Mouse (Mus musculus) kidney, adult 18-20 months (tissue): ENCODE data around the gene Bid.
"Not testable (repeated sequence)": the region's sequence is repeated elsewhere in the genome, so short reads cannot be mapped to it uniquely, and the experiment has no call there.

Experiments used
- DNase-seq: peaks from one replicate; pipeline ENCODE4 v3.0.0; 2021

Bid gene

DNA sequence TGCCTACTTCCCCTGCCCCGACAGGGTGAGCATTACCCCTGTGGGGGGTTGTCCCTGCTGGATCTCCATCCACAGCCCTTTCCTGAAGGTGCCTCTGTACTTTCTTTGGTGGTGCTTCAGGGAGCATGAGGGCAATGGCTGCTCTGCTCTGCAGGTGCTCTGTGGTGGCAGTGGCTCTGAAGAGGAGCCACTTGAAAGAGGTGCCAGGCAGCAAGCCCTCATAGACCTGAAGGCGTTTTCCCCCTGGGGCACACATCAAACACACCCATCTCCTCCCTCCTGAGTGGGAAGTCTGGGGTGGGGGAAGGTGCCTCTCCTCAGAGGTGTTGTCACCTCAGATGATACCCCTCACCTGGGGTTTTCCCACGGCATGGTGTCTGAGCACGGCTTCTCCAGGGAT, 17.5 kb upstream of the Bid start:
- no peak for DNase-seq

DNA sequence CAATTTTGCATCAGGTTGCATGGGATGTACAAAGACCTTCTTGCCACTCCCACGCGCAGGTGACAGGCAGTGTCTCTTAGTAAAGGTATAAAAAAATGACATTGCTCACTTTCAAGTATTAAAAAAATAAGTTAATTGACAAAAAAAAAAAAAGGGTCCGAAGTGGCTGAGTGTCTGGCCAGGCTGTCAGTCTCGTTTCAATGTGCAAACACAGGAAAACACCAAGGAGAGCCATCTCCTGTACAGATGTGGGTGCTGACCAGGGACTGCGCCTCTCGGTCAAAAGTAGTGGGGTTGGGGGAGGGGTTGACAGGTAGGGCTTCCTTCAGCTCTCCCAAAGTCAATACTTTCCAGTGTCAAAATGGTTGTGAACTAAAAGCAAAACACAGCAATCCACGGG, 17.0 kb upstream of the Bid start:
- no peak for DNase-seq

DNA sequence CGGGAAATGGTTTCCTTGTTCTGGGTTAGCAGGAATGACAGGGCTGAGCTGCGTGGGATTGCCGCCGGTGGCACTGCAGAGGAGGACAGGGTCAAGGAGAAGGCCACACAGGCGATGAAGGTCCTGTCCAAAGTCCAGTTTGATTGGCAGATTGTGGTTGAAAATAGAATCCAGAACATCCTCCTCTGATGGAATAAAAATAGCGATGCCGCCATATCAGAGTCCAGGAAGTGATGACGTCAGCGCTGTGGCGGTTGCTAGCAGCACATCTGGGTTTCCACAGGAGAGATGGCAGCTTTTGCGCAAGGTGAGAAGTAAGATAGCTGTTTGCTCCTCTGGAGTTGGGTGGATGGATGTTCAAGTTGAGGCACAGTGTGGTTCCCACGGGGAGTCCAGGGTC, 15.9 kb upstream of the Bid start:
- DNase-seq, result no peak

DNA sequence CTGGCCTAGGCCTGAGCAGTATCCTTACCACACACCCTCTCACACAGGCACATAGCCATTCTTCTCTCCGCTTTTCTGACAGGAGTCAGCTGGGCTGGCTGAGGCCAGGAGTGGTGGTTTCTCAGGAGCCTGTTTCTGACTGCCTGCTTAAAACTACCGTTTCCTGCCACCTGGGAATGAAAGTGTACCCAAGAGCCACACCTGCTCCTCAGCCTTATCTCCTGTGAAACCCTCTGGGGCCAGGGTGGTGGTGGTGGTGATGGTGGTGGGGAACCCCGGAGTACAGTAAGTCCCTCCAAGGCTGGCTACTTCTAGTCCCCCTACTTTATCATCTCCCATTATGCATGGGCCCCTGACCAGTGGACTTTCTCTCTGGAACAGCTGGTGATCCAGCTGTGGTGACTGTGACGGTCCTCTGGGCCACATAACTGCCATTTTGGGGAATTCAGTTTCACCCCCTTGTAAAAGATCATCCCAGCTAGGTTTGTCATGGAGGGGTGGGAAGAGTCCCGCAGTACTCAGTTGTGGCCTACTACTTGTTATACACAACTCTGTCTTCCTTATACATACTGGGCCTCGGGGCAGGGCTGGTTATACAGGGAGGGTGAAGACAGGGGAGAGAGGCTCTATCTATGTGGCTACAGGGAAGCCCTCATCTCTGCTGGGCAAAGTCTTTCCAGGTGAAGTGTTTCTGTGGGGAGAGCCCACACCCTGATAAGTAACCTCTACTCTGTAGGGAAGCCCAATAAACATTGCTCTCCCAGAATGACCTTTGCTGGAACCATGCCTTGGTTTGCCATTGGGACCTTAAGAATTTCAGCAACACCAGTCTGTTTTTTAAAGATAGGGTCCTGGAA, 14.0 kb upstream of the Bid start:
- no peak for DNase-seq

DNA sequence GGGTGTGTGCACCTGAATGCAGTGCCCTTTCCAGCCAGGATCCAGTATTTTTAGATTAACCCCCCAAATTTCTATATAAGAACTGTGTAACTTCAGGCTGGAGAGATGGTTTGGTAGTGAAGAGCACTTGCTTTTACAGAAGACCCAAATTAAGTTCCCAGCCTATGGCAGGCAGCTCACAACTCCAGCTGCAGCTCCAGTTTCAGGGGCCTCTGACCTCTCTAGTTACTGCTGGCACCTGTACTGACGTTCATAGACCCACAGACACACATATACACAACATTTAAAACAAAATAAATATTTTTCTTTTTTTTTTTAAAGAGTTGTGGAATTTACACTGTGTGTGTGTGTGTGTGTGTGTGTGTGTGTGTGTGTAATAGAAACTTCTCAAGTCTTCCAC, 12.8 kb upstream of the Bid start:
- no peak for DNase-seq

DNA sequence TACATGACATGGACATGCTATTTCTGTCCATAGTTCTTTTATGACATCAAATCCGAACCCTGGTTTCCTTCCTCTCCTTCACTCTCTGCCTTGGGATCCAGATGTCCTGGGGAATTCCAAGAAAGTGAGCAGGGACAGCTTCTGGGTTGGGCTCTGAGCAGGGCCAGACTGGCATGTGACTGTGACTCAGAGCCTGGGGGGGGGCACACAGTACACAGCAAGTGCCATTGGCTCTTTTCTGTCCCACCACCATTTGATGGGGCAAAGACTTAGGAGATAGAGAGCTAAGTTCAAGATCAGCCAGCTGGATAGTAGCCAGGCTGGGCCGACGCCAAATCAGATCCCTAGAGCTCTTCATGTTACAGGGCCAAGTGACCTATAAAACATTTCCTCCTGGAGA, 11.1 kb upstream of the Bid start:
- DNase-seq, result peak; percentile 72

DNA sequence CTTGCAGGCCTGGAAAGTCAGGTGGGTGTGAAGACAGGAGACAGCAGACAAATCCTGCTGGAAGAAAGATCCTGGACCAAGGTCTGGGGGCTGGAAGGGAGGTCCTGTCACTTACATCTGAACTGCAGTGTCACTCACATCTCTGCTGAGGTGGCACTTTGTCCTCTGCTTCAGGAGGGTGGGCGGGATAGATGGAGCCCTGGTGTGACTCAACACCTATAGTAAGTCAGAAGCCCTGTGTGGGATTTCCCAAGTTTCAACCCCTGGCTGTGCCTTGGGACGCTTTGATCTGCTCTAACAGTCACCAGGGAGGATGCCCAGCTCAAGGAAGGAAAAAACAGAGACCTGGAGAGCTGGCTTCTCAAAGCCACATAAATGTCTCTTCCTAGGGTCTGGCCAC, 10.2 kb upstream of the Bid start:
- no peak for DNase-seq

DNA sequence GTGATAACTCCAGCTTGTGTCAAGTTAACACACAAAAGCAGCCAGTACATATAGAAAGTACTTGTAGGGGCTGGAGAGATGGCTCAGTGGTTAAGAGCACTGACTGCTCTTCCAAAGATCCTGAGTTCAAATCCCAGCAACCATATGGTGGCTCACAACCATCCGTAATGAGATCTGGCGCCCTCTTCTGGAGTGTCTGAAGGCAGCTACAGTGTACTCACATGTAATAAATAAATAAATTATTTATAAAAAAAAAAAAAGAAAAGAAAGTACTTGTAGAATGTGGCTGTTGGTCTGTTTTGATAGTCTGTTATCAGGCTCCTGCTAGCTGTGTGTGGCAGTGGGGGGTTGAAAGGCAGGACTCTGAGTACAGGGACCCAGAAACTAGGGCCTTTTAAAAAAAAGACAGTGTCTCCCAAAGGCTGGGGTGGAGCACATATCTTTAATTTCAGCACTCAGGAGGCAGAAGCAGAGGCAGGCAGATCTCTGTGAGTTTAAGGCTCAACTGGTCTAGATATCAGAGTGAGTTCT, 8.2 kb upstream of the Bid start:
- DNase-seq, result not testable (repeated sequence)

DNA sequence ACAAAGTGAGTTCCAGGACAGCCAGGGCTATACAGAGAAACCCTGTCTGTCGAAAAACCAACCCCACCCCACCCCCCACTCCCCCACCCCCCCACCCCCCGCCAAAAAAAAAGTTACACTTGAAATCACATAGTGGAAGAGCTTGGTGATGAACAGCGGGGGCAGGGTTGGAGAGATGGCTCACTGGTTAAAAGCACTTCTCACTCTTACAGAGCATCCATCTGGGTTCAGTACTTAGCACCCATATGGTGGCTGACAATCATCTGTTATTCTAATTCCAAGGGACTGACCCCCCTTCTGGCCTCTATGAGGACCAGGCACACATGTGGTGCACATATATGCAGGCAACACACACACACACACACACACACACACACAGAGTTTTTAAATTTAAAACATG, 1.3 kb upstream of the Bid start:
- DNase-seq, result no peak

DNA sequence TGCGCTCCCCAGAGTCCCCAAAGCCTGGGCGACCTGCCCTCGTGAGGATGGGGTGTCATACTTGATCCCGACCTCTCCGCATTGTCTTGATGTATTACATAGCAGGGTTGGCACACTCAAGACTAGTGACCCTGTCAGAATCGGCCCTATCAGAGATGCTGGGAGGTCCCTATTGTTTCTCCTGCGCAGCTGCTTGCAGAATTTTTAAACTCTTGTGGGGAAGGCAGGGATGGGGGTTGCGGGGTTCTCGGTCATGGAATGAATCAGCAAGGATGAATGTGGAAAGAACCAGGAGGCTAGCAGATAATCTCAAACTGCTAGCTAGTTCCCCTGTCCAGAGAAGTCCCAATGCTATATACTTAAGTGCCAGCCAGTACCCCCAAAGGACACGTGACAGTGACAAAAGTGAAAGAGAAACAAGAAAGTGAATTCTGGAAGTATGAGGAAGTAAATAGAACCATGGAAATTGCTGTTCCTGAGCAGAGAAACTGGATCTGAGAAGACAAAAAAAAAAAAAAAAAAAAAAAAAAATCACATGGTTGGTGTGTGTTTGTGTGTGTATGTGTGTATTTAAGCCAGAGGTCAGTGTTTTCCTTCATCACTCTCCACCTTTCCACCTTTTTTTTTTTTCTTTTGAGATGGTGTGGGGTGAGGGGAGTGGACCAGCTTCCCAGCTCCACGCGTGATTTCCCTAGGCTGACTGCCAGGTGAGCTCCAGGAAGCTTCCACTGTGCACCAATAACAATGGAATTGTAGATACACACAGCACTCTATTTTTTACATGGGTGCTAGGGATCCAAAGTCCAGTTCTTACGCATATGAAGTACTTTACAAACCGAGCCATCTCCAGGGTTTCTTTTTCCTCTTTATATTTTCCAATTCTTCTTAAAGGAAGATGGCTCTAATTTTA, 574 bp upstream of the Bid start:
- DNase-seq, result not testable (repeated sequence)

DNA sequence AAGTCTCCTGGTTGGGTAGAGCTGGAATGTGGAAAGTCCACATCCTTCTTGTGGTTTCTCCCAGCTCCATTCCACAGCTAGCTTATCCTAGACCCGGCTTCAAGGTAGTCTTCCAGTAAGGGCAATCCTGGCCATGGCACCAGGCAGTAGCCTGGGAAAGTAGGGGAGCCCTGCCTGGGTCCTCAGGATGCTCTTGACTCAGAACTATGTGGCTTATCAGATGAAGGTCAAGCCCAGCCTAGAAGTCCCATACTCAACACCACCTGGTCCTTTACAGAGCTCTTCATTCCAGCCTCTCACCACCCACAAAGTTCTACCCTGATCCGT, 1.0 kb downstream of the Bid start:
- DNase-seq, result no peak

DNA sequence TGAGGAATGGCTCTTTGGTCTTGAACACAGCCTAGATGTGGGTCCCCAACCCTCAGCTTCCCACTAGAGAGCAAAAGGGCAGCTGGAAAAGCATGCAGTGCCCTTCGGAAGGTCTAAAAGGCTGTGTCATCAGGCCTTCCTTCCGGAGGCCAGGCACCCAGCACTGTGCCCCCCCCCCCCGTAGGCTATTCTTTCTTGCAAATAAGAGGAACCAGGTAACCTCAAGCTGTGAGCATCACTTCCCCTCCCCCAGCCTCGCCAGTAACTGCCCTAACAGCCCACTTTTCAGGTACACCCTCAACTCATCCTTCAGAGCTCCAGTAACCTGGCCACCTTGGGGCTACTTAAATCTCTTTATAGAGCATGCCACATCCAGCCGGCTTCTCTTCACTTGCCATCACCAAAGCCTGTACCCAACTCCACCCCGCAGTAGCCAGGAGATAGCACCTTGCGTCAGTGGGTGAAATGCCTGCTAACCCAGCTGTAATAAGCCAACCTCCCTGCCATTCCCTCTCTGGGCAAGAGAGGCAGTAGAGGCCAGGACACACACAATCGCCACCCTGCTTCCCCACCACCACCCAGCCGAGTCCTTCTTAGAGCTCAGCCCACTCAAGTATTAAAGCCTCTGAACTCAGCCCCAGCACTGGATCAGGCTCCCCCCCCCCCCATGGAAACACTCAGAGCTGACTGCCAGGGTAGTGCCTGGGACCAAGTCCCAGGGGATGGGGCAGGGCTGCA, 1.6 kb downstream of the Bid start:
- peak; percentile 64 for DNase-seq

DNA sequence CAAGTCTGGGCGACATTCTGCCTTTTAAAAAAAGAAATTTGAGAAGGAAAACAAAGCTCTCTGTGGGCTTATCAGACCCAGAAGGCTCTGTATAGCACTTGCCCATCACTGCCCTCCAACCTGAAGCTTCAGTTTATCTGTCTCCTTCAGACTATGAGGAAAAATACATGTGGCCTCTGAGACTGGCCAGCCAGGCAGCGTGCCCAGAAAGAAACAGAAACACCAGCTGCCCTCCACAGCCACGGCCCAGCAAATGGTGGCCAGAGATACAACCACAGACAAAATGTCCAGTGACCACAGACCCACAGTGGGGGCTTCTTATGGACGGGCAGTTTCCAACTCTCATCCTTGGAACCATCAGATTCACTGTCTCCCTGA, 2.1 kb downstream of the Bid start:
- DNase-seq, result peak; percentile 29

DNA sequence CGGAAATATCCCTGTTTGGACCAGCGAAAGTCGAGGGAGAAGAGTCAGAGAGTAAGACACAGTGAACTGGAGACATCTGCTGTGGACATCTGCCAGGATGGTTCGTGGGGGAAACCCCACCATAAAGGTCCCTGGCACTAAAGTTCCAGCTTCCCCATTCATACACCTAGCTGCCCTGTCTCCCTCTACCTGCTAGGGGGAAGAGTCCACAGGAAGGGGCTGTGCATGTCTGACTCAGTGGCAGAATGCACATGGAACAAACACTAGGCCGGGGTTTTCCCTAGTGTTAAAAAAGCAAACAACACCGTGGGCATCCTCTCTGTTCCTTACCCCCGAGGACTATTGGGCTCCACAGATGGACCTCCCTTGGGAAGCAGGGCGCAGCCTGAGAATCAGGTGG, 2.9 kb downstream of the Bid start:
- no peak for DNase-seq

DNA sequence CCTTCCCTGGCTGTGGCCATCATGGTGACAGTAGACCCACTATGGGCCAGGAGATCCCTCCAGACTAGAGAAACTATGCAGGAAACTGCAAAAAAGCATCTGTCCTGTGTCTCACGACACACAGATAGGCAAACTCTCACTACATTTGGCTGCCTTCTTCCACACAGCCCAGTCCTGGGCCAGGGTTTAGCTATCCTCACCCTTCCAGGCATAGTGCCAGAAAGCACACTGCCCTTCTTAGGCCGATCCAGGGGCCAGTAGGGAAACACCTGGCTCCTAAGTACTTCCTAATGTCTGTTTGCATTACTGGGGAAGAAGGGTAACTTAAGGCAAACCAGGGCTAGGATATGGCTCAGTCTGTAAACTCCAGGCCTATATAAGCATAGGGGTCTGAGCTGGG, 3.7 kb downstream of the Bid start:
- peak; percentile 59 for DNase-seq

DNA sequence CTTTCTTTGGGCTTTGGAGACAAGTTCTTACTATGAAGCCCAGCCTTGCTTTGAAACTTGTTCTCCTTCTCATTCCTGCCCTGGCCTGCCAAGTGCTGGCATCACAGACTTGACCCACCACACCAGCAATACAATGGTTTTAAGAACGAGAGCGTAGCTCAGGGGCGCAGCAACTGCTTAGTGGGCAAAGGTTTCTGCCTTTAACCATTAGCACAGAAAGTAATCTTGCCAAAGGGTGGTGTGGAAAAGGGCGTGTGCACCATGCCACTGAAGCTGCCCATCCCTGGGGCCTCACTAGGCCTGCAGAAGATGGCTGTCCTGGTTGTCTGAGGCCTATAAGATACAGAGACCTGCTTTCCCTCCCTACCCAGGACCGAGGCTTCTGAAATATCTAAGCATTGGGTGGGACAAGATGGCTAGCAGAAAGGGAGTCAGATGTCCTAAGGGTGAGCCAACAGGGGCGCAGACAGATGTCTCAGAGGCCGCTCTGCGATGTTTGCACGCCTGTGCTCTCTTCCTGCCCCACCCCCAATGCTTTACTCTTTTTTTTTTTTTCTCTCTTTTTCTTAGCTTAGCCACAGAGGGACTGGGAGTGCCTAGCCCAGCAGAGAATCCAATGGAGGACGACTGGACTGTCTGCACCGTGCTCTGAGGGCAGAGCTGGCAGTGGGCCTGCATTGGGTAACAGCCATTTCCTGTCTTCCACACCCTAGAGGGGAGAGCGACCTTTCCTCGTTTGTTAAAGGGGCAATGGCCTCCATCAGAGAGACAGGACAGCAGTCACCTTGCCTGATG, 5.2 kb downstream of the Bid start:
- DNase-seq, result peak; percentile 46

DNA sequence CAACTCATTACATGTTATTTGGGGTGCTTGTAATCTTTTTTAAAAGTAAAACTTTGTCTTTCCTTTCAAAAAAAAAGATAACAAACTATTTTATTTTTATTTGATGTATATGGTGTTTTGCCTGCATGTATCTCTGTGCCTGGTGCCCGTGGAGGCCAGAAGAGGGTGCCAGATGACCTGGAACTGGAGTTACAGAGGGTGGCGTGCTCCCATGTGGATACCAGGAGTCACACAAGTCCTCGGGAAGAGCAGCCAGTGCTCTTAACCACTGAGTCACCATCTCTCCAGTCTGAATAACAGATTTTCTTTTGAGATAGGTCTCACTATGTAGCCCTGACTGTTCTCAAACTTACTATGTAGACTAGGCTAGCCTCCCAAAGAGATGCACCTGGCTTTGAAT, 7.2 kb downstream of the Bid start:
- DNase-seq, result no peak

DNA sequence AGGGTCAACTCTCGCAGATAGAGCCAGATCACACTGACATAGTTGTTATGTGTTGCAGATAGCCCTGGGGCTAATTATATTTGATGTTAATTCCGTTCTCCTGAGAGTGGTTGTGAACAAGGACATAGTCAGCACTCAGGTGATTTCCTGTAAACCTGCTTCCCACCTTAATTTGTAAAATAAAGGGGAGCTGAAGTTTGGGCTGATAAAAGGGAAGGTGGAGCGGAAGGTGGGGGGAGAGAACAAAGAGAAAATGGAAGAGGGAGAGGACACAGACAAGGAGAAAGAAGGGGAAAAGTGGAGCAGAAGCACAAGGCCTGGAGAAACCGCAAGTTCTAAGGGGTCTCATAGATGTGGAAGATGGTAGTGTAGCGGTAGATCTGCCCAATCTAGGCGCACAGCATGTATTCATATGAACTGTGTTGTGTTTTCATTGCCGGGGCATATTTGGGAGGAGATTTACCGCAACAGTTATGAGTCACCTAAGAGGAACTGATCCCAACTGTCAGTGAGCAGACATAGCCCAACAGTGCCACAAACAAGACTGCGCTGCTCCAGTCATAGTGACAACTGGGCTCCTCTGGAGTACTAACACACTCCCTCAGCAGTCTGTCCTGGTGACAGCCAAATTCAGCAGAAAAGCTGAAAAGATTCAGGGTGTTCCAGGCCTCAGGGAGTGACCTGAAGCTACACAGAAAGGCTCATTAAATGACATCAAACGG, 8.6 kb downstream of the Bid start:
- DNase-seq, result not testable (repeated sequence)

DNA sequence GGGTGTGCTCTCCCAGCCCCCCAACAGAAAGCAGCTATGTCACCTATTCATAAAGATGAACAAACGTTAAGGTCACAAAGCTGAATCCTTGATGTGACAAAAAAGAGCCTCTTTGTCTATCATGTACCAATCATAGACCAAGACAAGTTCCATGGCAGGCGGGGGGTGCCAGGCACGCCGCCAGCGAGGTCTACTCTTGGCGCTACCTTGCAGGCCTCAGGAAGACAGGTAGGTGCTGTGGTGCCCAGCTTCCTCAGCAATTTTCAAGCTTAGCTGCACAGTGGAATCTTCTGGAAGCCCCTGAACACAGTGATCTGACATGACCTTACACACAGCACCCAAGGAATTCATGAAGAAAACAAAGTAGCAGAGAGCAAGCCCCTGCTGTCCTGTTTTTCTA, 10.1 kb downstream of the Bid start:
- DNase-seq, result peak; percentile 70

DNA sequence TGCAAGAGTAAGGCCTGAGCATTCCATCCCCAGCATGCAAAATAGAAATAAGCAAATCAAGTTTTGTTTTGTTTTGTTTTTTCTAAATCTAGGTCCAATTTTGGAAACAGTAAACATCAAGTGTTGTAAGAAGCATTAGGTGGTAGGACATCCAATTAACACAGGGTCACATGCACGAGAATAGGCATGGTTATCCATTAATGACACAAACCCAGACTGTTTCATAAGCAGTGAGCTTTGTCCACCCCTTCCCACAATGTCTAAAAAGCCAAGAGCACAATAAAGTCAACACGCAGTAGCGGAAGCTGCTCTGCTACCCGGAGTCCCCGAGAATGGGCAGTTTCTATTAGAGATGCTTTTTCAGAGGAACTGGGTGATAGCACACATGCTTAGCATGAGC, 11.5 kb downstream of the Bid start:
- DNase-seq, result peak; percentile 63

DNA sequence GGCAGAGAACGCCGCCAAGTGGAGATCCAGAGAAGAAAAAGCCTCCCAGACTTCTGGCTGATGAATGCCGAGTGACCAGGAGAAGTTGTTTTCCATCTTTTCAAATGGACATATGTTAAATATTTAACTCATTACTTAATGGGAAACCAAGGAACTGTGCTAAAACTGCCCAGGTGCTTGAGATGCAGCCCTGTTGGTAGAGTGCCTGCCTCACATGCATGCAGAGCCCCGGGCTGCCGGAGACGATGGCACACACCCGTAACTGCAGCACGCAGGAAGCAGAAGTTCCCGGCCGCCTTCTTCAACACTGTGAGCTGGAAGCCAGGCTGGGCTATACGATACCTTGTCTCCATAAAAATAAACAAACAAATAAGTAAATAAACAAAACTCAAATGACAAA, 12.7 kb downstream of the Bid start:
- DNase-seq, result no peak

DNA sequence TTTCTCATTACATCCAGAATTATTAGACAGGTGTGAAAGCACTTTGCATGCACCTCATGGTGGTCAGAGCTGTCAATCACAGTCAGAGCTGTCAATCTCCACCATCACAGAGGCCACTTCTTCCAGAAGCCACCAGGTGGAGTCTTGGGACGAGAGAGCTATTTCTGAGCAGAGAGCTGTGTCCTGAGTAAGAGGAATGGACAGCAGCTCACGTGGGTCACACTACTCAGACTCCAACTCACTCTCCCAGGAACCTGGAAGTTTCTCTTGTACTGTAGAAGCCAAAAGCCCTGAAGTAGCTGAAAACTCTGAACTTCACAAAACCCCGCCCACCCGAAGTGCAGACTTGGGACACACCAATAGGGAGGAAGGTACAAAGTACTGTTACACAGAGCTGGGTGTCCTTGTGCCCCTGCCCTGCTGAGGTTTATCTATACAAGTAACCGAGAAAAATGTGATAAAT, 13.2 kb downstream of the Bid start:
- peak; percentile 75 for DNase-seq
